Mouse (Mus musculus) ES-E14 (cell line): ENCODE results near the gene Sema3f.

Experiments
- CHD2 ChIP-seq: IDR thresholded peaks from 2 replicates; pipeline ENCODE4 v1.6.1; 2014; ENCODE audit warnings: mild to moderate bottlenecking, low read depth, low read length, inconsistent platforms
- HCFC1 ChIP-seq: IDR thresholded peaks from 2 replicates; pipeline ENCODE4 v1.6.1; 2012; ENCODE audit warnings: low read length, inconsistent platforms, borderline replicate concordance; ENCODE audit not compliant: insufficient read depth
- MAFK ChIP-seq: IDR thresholded peaks from 2 replicates; pipeline ENCODE4 v1.6.1; 2014; ENCODE audit warnings: mild to moderate bottlenecking, low read depth, low read length, inconsistent platforms; ENCODE audit not compliant: insufficient read depth
- ZC3H11A ChIP-seq: IDR thresholded peaks from 2 replicates; pipeline ENCODE4 v1.6.1; 2012; ENCODE audit warnings: low read depth, mild to moderate bottlenecking, inconsistent platforms, low read length, borderline replicate concordance
- ZNF384 ChIP-seq: IDR thresholded peaks from 2 replicates; pipeline ENCODE4 v1.6.1; 2012; ENCODE audit warnings: low read depth, low read length, inconsistent platforms

- no peak for TF ChIP-seq HCFC1
- TF ChIP-seq ZC3H11A = no peak
- no peak for TF ChIP-seq MAFK
- no peak for TF ChIP-seq ZNF384
- TF ChIP-seq CHD2 = no peak
These were observed 10.8 kb downstream of the Sema3f start for GRCm38 (mm10) chr9:107699376-107699980.
